Mouse (Mus musculus) erythroblast, embryonic 14.5 days (primary cell): Measurements from ENCODE around the gene Lpcat2.

Source experiments
- GATA1 ChIP-seq: IDR thresholded peaks from 2 replicates; pipeline ENCODE4 v1.6.1; 2012; ENCODE audit warnings: low read length, inconsistent platforms, mixed read lengths
- TAL1 ChIP-seq: IDR thresholded peaks from 3 replicates; pipeline ENCODE4 v1.6.1; 2012; ENCODE audit warnings: low read length, inconsistent platforms, mixed read lengths

DNA sequence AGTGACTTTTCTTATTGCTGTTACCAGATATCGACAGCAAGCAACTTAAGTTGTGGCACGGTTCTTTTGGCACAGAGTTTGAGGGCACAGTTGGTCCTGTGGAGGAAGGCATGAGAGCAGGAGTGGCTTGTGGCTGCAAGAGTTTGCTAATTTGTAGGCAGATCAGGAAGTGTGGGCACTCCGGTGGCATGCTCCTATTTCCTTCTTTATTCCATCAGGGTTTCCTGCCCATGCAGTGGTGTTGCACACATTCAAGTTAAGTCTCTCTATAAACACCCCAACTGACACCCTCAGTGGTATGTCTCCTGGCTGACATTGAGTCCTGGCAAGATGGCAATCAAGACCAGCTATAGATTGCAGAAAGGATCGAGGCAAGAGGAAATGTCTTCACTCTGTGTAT, 93.9 kb downstream of the Lpcat2 start:
- no peak for TF ChIP-seq TAL1
- TF ChIP-seq GATA1: no peak
